Mouse (Mus musculus) ES-Bruce4 (cell line): ENCODE data around the gene Tll2.
A peak's percentile ranks its signal among the peaks of the same experiment; 100 is the strongest.

Experiments used
- CTCF ChIP-seq: IDR thresholded peaks from one replicate; pipeline ENCODE4 v1.8.1; 2011; ENCODE audit warnings: low read depth, low read length
- EP300 ChIP-seq: IDR thresholded peaks from 2 replicates; pipeline ENCODE4 v1.6.1; 2011; ENCODE audit warnings: low read depth, low read length; ENCODE audit not compliant: insufficient read depth

DNA sequence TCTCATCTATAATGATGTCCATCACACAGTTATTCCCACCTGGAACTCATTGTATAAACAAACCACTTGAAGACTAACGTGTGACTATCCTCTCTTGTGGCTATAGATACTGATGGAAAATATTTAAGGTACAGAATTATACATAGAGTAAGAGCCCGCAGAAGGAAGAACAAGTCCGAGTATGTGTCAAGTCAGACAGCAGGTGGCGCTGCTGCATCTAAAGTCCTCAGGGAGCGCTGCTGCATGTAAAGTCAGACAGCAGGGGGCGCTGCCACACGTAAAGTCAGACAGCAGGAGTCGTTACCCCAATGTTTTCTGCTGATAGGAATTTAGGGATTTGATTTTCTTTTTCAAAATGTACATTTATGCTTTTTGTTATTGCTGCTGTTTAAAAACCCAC, 135.1 kb downstream of the Tll2 start:
- peak; percentile 100 for TF ChIP-seq CTCF
- TF ChIP-seq EP300: no peak
